Mouse (Mus musculus): ENCODE measurements at regions not wholly inside any gene's neighbourhood (a gene's known extent, or its start where the extent isn't known, plus 50 kb on each side); places are given as distances from the start of the nearest gene placed in this dataset.

- ATAC-seq (ENCODE audit: low TSS enrichment), result no peak
These were observed 60.4 kb upstream of the C2cd4b start for GRCm38 (mm10) chr9:67698796-67699195.

- ATAC-seq (ENCODE audit: low TSS enrichment), result no peak; the same call in 1 of the 2 replicates
These were observed 59.2 kb upstream of the C2cd4b start for GRCm38 (mm10) chr9:67699846-67700579.

GRCm38 (mm10) chr9:67708246-67708960 is 50.8 kb upstream of the C2cd4b start:
- ATAC-seq (ENCODE audit: low TSS enrichment), result no peak

All from frontal cortex, adult (tissue).